Mouse (Mus musculus): ENCODE data around the gene Clmn.

- TF ChIP-seq POLR2A (IDR thresholded peaks at IDR 0.05; ENCODE audit: low read depth, low read length) = no peak
- no peak for TF ChIP-seq CTCF (conservative IDR thresholded peaks at IDR 0.05; ENCODE audit: insufficient read depth, insufficient read length, low read depth, low read length)
These were observed 9.3 kb downstream of the Clmn start for GRCm38 (mm10) chr12:104855548-104855947.

Data from kidney, adult 2 months (tissue).